Mouse (Mus musculus) brain, adult 2 months (tissue): ENCODE data around the gene Mcl1.

Experiments
- DNase-seq: peaks from one replicate; pipeline ENCODE4 v3.0.0; 2011; ENCODE audit warnings: low read depth, low spot score

Gene Mcl1

DNA sequence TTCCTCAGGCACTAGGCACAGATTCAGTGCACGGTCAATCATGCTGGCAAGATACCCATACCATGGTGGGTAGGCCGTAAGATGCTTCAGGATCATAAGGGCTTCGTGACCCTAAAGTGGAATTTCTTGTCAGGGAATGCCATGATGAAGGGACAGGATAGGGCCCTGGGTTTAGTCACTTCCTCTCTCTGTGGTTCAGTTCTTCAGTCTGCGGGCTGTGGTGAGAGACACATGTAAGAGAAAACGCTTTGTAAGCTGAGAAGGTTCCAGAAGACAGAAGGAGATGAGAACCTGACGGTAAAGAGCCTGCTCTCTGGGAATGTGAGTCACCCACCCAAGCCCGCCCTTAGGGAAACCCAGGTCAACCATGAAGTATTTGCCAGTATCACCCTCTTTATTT lies 48.9 kb downstream of the Mcl1 start:
- DNase-seq: no peak

DNA sequence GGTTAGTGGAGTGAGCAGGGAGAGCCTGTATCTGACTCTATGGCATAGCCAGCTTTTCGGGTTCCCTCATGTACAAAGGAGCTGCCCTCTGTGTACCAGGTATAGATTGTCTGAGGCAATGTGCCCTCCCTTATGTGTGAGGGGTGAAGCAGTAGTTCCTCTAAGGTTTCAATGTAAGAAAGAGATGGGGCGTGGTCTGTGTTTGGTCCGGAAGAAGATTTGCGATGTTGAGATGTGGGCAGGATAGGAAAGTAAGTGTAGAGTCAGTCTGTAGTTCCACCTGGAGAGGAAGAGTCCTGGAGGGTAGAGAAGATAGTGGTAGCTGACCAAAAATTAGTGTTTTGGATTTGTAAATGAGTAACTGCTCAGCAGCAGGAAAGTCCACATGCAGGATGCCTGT lies 50.5 kb downstream of the Mcl1 start:
- no peak for DNase-seq

DNA sequence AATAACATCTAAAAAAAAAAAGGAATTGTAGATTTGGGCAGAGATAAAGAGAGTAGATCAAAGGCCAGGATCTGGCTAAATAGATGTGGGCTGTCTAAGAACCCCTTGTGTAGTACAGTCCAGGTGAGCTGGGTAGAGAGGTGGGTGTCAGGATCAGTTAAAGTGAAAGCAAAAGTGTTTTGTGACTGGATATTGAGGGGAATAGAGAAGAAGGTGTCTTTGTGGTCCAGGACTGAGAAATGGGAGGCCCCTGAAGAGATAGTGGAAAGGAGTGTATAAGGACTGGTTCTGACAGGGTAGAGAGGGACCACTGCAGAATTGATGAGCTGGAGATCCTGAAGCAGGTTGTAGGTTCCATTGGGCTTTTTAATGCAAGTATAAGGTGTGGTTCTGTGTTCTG lies 51.4 kb downstream of the Mcl1 start:
- no peak for DNase-seq
